Mouse (Mus musculus) erythroblast, embryonic 14.5 days (primary cell): ENCODE data around the gene Zfp882.

Source experiments
- GATA1 ChIP-seq: IDR thresholded peaks from 2 replicates; pipeline ENCODE4 v1.6.1; 2012; ENCODE audit warnings: low read length, inconsistent platforms, mixed read lengths
- TAL1 ChIP-seq: IDR thresholded peaks from 3 replicates; pipeline ENCODE4 v1.6.1; 2012; ENCODE audit warnings: low read length, inconsistent platforms, mixed read lengths

GRCm38 (mm10) chr8:71952489-71952888 is 44.1 kb downstream of the Zfp882 start:
- TF ChIP-seq GATA1: no peak
- TF ChIP-seq TAL1: no peak
